Mouse (Mus musculus): ENCODE data around the gene Olfr463. TPM values are rescaled to one million over a fixed set of nuclear protein-coding genes. Genes with fewer than 3 reads are reported as not detected.

Olfr463 gene
- polyA plus RNA-seq, 1 experiment from 2014 or later = not detected

DNA sequence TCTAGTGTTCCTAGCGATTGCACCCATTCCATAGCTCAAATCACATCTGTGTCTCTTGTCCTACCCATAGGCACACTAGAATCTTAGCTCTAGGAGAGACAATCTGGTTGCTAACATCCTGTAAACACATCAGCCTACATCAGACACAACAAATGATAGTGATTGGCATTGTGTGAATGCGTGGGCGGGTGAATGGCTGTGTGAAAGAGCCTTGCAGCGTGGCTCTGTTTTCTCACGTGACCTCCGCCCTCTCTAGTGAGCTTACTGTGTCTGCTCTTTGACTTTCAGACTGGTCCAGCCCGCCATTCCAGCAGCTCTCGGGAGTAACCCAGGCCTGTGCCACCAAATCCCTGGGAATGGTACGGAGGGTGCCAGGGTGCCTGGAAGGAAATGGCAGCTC is 36.8 kb downstream of the Olfr463 start:
- H3K36me3 ChIP-seq (ENCODE audit: control insufficient read depth, insufficient read depth, low read length) = peaks cover 39% of the 10 kb centered on the region
- WGBS = 81% methylated on average over 9 of the region's 9 CpGs

DNA sequence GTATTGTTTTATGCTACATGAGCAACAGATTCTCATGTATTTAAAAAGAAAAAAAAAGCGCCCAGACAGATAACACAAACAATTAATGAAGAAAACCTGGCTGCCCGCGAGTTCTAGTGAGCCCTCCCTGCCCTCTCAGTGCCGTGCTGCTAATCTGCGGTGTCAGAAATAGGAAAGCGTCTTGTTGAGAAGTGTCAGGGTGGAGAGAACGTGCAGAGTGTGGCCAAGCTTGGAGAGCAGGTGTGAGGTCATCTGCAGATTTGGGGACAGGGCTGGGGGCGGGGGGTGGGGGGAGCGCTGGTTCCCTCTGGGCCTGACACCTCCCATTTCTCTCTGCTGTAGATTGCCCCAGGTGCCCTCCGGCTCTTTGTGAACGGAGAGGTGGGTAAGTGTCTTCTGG is 37.9 kb downstream of the Olfr463 start:
- no peak for ATAC-seq
- DNase-seq (ENCODE audit: low spot score) = no peak
- Histone ChIP-seq H3K9me3 (replicated peaks; ENCODE audit: control insufficient read depth, low read length) (no peaks in the 10 kb centered on the region), H3K36me3 (ENCODE audit: control insufficient read depth, insufficient read depth, low read length) (peaks cover 40% of the 10 kb centered on the region), H3K27me3 (replicated peaks; ENCODE audit: control insufficient read depth, insufficient read depth, low read length) (no peaks in the 10 kb centered on the region), H3K4me3 (ENCODE audit: low read depth, low read length) (no peak overlapping the region), H3K27ac (ENCODE audit: low read depth, low read length) (no peak overlapping the region), H3K4me1 (ENCODE audit: control insufficient read depth, insufficient read depth, low read length) (no peaks in the 10 kb centered on the region), H3K4me2 (ENCODE audit: low read length) (no peak overlapping the region), H3K9ac (ENCODE audit: low read length) (no peak overlapping the region)
- WGBS = 89% methylated on average over 11 of the region's 11 CpGs

More for the DNA sequence above, 36.8 kb downstream of the Olfr463 start:
- Histone ChIP-seq H3K4me2 (ENCODE audit: low read length) (no peak overlapping the region), H3K27ac (ENCODE audit: low read depth, low read length) (no peak overlapping the region), H3K9me3 (replicated peaks; ENCODE audit: control insufficient read depth, low read length) (no peaks in the 10 kb centered on the region), H3K4me1 (ENCODE audit: control insufficient read depth, insufficient read depth, low read length) (no peaks in the 10 kb centered on the region), H3K4me3 (ENCODE audit: low read depth, low read length) (no peak overlapping the region), H3K9ac (ENCODE audit: low read length) (no peak overlapping the region), H3K27me3 (replicated peaks; ENCODE audit: control insufficient read depth, insufficient read depth, low read length) (no peaks in the 10 kb centered on the region)
- no peak for ATAC-seq
- DNase-seq (ENCODE audit: low spot score) = no peak

DNA sequence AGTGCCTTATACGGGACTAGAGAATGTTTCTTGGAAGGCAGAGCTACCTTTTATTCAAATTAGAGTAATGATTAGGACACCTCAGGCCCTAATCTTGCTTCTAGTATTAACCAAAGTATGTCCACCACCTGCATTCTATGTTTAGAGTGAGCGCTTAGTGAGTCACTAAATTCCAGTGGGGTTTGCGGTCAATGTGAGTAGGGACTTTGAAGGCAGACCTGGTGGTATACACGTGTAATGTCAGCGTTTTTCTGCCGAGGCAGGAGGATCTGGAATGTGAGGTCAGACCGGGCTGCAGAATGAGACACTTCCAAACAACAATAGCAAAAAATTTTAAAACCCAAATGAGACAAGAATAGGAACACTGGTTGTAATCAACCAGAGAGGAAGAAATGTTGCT is 42.6 kb downstream of the Olfr463 start:
- DNase-seq (ENCODE audit: low spot score) = no peak

DNA sequence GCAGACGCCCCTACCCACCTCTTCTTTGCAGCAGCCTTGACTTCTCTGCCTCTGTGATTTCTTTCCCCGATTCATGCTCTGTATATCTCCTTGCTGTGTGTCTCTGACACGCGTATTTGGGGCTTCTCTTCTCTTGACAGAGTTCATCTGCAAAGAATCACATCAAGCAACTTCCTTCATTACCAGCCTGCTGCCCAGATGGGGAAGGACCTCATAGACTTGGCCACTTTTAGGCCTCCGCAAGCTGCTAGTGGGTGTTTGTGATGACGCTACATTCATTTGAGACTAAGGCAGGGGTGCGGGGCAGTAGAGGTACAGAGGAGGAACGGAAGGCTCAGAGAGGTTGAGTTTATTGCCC is 43.6 kb downstream of the Olfr463 start:
- peak overlapping the region; percentile 63 for H3K9ac ChIP-seq (ENCODE audit: low read length)
- DNase-seq (ENCODE audit: low spot score) (peak; percentile 4), ATAC-seq (peak; percentile 54; the same call in 1 of the 2 replicates)
- H3K36me3 ChIP-seq (ENCODE audit: control insufficient read depth, insufficient read depth, low read length) = peaks cover 20% of the 10 kb centered on the region
- H3K4me3 ChIP-seq (ENCODE audit: low read depth, low read length) = peak overlapping the region; percentile 53
- H3K4me2 ChIP-seq (ENCODE audit: low read length) = peak overlapping the region; percentile 48
- H3K9me3 ChIP-seq (replicated peaks; ENCODE audit: control insufficient read depth, low read length) = no peaks in the 10 kb centered on the region
- 0 out of 2 replicates have a peak, but pooled peaks cover 3% of the 10 kb centered on the region for H3K4me1 ChIP-seq (ENCODE audit: control insufficient read depth, insufficient read depth, low read length)
- 35% methylated on average over 8 of the region's 8 CpGs for WGBS
- no peaks in the 10 kb centered on the region for H3K27me3 ChIP-seq (replicated peaks; ENCODE audit: control insufficient read depth, insufficient read depth, low read length)
- peak overlapping the region; percentile 56; the same call in 1 of the 2 replicates for H3K27ac ChIP-seq (ENCODE audit: low read depth, low read length)

More for the DNA sequence above, 42.6 kb downstream of the Olfr463 start:
- Histone ChIP-seq H3K27me3 (replicated peaks; ENCODE audit: control insufficient read depth, insufficient read depth, low read length) (no peaks in the 10 kb centered on the region), H3K4me1 (ENCODE audit: control insufficient read depth, insufficient read depth, low read length) (0 out of 2 replicates have a peak, but pooled peaks cover 3% of the 10 kb centered on the region), H3K27ac (ENCODE audit: low read depth, low read length) (no peak overlapping the region), H3K4me2 (ENCODE audit: low read length) (no peak overlapping the region), H3K36me3 (ENCODE audit: control insufficient read depth, insufficient read depth, low read length) (peaks cover 21% of the 10 kb centered on the region), H3K9me3 (replicated peaks; ENCODE audit: control insufficient read depth, low read length) (no peaks in the 10 kb centered on the region), H3K4me3 (ENCODE audit: low read depth, low read length) (no peak overlapping the region), H3K9ac (ENCODE audit: low read length) (no peak overlapping the region)
- 94% methylated on average over 7 of the region's 7 CpGs for WGBS
- no peak for ATAC-seq

DNA sequence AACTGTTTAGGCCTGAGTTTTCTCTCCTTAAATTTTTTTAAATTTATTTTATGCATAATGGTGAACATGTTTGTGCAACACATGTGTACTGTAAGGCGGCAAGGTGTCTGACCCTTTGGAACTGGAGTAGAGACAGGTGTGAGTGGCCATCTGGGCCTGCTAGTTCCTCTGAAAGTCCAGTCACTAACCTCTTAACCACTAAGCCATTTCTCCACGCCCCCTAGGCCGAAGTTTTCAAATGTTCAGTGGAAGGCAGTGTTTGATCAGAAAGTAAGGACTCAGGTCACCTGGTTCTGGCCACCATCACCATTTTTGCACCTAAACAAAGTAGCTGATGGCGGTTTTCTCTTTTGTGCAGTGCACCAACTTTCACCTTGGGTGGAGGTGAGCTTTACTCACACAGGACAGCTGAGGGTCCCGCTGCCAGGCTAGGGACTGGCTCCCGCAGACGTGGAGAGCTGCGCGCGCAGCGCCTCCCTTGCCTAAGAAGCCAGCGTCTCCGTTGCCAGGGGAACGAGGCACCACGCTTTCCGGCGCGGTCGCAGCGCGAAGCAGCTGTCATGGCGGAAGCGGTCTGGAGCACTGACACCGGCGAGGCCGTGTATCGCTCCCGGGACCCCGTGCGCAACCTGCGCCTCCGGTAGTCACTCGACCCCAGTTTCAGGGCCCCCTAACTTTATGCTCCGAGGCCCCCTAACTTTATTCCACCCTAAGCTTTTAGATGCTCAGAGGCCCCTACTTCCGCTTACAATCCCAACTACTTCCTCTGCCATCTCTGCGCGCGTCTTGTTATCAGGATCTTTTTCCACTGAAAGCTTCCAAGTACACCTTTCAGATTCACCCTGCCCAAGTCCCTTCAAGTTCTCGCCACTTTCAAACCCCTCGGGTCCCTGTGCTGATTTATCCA is 44.2 kb downstream of the Olfr463 start, which contains the start of gene Mks1:
TSS of gene Mks1 (plus strand) at position 526 of the 907 bp plus-strand sequence.
- Histone ChIP-seq H3K4me3 (ENCODE audit: low read depth, low read length) (peak within 1 kb of the TSS; percentile 53), H3K4me1 (ENCODE audit: control insufficient read depth, insufficient read depth, low read length) (0 out of 2 replicates have a peak, but pooled peaks cover 3% of the 10 kb centered on the region), H3K27ac (ENCODE audit: low read depth, low read length) (peak within 1 kb of the TSS; percentile 56), H3K9me3 (replicated peaks; ENCODE audit: control insufficient read depth, low read length) (no peaks in the 10 kb centered on the region), H3K27me3 (replicated peaks; ENCODE audit: control insufficient read depth, insufficient read depth, low read length) (no peaks in the 10 kb centered on the region), H3K4me2 (ENCODE audit: low read length) (peak within 1 kb of the TSS; percentile 48), H3K9ac (ENCODE audit: low read length) (peak within 1 kb of the TSS; percentile 63), H3K36me3 (ENCODE audit: control insufficient read depth, insufficient read depth, low read length) (peaks cover 14% of the 10 kb centered on the region; the same call in 1 of the 2 replicates)
- ATAC-seq (peak; percentile 99), DNase-seq (ENCODE audit: low spot score) (peak; percentile 98)
- whole genome bisulfite sequencing = 4% methylated on average over 40 of the region's 40 CpGs

DNA sequence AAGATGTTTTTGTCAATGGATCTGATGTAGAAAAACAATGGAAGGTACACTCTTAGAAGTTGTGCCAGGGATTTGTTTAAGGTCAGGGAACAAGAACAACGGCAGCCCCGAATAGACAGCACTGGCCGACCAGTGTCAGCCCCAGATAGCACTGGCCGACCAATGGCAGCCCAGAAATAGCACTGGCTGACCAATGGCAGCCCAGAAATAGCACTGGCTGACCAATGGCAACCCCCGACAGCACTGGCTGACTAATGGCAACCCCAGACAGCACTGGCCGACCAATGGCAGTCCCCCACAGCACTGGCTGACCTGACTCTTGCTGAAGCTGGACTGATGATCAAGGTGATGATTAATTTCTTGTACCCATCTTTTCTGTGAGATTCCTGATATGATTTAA is 49.3 kb downstream of the Olfr463 start:
- peak; percentile 2 for DNase-seq (ENCODE audit: low spot score)
- no peak overlapping the region for H3K27ac ChIP-seq (ENCODE audit: low read depth, low read length)
- H3K9me3 ChIP-seq (replicated peaks; ENCODE audit: control insufficient read depth, low read length) = no peaks in the 10 kb centered on the region
- no peak overlapping the region for H3K4me2 ChIP-seq (ENCODE audit: low read length)
- H3K9ac ChIP-seq (ENCODE audit: low read length) = no peak overlapping the region
- WGBS = 70% methylated on average over 6 of the region's 6 CpGs
- H3K36me3 ChIP-seq (ENCODE audit: control insufficient read depth, insufficient read depth, low read length) = no peaks in the 10 kb centered on the region
- no peaks in the 10 kb centered on the region for H3K4me1 ChIP-seq (ENCODE audit: control insufficient read depth, insufficient read depth, low read length)
- H3K4me3 ChIP-seq (ENCODE audit: low read depth, low read length) = no peak overlapping the region
- no peak for ATAC-seq
- no peaks in the 10 kb centered on the region for H3K27me3 ChIP-seq (replicated peaks; ENCODE audit: control insufficient read depth, insufficient read depth, low read length)

DNA sequence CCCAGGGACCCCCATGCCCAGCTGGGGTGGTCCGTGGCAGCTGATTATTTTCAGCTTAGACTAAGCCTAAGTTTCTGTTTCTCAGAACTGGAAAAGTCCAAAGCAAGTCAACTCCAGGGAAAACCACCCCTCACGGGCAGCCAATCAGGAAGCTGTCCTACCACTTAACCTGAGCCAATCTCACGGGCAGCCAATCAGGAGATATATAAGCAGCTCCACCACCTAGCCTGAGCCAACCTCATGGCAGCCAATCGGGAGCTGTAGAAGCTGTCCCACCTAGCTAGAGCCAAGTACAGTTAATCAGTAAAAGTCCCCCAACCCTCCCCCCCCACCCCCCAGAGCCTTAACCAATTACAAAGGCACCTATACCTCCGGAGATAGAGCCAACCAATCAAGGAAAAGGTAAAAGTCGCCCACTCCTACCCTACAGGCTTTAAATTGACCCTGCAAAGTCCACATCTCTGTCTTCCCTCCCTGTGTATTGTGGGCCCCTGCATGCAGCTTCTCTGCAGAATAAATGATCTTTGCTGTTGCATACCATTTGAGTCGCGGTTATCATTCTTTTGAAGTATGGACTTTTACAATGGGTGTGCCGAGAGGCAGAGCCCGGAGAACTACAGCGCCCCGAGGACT is 50.1 kb downstream of the Olfr463 start:
- DNase-seq (ENCODE audit: low spot score) (no peak), ATAC-seq (no peak)
- Histone ChIP-seq H3K9me3 (replicated peaks; ENCODE audit: control insufficient read depth, low read length) (no peaks in the 10 kb centered on the region), H3K4me1 (ENCODE audit: control insufficient read depth, insufficient read depth, low read length) (no peaks in the 10 kb centered on the region), H3K4me3 (ENCODE audit: low read depth, low read length) (no peak overlapping the region), H3K9ac (ENCODE audit: low read length) (no peak overlapping the region), H3K36me3 (ENCODE audit: control insufficient read depth, insufficient read depth, low read length) (no peaks in the 10 kb centered on the region), H3K27ac (ENCODE audit: low read depth, low read length) (no peak overlapping the region), H3K27me3 (replicated peaks; ENCODE audit: control insufficient read depth, insufficient read depth, low read length) (no peaks in the 10 kb centered on the region), H3K4me2 (ENCODE audit: low read length) (no peak overlapping the region)
- WGBS = 84% methylated on average over 12 of the region's 12 CpGs
